Mouse (Mus musculus): ENCODE measurements around the gene Abcg4. TPM values are rescaled to one million over a fixed set of nuclear protein-coding genes. Genes with fewer than 3 reads are reported as not detected.
"Not testable (repeated sequence)": the region's sequence is repeated elsewhere in the genome, so short reads cannot be mapped to it uniquely, and the experiment has no call there.

Gene Abcg4
- total RNA-seq, 2 experiments from 2014 or later, result 1.0 to 1.5 TPM

DNA sequence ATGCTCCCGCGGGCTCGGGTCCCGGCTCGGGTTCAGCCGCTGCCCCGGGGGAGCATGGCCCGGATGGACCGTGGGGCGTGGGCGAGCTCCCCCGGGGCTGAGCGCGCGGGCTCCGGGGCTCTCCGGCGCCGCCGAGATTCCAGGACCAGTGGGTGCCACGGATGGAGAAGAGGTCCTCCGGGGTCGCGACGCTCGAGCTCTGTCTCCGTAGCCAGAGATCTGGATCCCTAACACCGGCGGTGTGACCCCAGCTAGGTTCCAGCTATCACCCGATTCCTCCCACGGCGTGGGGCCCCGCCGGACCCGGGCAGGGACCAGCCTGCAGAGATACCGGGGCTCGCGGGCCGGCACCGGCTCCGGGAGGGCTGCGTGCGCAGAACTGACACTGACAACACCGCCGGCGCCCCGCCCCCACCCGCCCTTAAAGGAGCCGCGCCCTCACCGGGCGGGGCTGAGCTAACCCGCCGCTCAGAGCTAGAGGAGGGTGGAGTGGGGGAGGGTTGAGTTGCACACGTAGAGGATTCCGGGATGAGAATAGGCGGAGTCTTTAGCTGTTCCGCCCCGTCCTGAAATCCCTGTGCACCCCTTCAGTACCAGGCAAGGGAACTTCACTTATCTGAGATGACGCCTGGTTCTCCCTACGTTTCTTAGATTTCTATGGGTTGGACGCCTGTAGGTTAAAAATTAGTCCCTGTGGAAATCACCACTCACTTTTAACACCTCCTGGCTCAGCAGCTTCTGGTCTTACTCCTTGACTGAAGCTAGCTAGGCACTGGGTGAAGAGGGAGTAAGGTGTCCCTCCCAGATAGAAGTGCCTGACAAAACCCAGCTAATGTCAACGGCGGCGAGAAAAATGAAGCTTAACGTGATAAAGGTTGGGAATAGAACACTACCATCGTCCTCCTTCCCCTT lies 31.7 kb upstream of the Abcg4 start, which contains the start of gene C2cd2l:
C2cd2l (minus strand) TSS at position 399 of the 912 bp plus-strand sequence.
- DNase-seq, result peak; percentile 92 to 94
- intact Hi-C loops (cut with DNase I), result loop anchor here (2.0 kb wide), 1 partner anchor 23 kb away; no protein-coding TSS in a partner anchor

DNA sequence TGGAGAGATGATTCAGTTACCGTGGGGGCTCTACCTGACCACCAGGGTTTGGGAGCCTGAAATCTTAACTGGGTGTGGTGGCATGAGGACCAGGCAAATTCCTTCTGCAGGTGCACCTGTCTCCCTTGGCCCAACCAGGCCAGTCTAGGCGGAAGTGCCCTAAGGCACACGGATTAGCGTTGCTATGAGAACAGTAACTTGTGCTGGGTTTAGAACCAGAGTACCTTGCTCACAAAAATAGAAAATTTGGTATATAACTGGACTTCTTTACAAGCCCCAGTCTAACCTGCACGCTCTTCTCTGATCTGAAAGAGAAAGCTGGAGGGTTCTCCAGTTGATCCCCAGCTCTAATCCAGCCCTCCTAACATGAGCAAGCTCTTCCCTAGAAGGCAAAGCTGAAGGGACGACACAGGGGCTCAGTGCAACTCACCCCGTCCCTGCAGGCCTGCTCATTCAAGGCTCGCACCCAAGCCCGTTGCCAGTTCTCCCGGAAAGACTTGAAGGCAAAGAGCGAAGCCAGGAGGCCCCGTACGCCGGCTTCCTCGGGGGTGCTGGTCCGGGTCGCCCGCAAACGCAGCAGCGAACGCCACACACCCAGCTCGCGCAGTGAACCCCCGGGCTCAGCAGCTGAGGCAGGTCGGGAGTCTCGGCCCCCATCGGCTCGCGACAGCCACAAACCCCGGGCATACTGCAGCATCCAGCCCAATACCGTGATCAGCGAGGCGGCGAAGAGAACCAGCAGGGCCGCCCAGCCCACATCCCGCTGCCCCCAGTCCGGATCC lies 30.9 kb upstream of the Abcg4 start:
- peak in 1 of 2 experiments; percentile 39 for DNase-seq
- intact Hi-C loops (cut with DNase I), result no loop called here

DNA sequence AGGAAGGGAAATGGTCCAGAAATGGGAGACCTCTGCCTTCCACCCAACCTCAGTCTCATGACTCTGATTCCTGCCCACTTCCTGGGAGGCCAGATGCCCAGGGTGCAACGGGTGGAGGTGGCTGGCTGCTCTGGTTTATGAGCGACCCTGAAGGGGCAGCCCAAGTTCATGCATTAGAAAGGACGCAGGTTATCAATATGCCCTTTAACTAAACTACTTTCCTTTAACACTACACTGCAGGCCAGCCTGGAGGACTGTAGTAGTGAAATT lies 30.3 kb upstream of the Abcg4 start:
- intact Hi-C loops (cut with DNase I), result no loop called here
- DNase-seq, result no peak

DNA sequence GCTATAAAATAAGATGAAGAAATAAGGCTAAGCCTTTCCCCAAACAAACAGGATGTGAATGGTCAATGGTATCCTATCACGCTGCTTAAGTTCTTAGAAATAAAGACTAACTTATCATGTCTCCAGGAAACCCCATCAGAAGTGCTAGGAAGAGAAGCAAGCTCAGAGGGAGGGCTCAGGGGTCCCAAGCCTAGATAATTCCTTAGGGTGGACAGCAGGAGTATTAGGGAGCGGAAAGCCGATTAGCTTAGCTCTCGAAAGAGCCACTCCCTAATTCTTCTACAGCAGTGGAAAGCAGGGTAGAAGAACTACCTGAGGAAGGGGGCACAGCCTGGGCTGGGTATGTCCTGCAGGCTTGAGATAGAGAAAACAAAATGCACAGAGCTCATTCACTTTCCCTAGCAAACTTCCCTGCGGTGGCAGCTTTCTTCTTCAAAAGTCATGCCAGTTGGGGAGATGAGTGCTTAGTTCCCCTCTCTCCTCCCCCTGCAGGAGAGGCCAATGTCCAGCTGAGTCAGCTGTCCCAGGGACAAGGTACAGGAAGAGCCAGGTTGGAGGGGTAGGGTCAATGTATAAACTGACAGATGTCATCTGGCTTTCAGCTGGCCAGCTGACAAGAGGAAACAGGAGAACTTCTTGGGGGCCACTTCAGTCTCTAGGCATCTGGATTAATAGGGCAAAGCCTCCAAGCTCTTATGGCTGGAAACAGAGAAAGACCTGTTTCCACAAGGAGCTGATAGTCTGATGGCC lies 29.8 kb upstream of the Abcg4 start:
- no peak for DNase-seq
- intact Hi-C loops (cut with DNase I), result no loop called here

DNA sequence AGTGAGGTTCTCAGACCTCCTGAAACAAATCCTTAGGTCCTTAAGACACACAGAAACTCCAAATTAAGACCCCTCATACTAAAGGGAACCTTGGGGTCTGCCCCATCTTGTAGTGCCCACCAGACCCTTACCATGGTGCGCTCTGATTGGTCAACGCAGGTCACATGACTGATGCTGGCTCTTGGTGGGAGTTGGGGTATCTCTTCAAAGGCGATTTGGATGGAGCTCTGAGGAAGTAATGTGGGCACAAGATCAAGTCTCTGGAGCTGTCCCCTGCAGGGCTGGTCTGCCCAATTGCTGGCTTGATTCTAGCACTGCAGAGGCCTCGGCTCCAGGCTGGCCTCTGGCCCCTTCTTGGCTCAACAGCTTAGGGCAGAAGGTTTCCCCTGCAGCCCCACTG lies 29.0 kb upstream of the Abcg4 start:
- no peak for DNase-seq
- intact Hi-C loops (cut with DNase I), result no loop called here

- no peak for DNase-seq
- intact Hi-C loops (cut with DNase I), result no loop called here
Measured at GRCm38 (mm10) chr9:44314910-44315309, 26.5 kb upstream of the Abcg4 start.

DNA sequence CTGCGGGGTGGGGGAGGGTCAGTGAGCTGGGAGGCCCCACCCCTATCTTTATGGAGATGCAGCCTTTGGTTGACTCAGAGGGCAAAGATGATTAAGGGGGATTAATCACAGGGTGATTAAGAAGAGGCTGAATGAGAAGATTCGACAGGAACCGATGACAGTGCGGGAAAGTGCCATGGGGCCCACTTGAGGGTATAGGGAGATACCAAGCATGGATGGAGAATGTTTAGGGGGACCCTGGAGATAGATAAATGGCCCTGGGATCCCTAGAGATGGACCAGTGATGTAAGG lies 25.8 kb upstream of the Abcg4 start:
- intact Hi-C loops (cut with DNase I), result no loop called here

GRCm38 (mm10) chr9:44313476-44314256 lies 25.3 kb upstream of the Abcg4 start:
- DNase-seq, result no peak
- intact Hi-C loops (cut with DNase I), result no loop called here

More for the DNA sequence above, 25.8 kb upstream of the Abcg4 start:
- no peak for DNase-seq

- intact Hi-C loops (cut with DNase I), result no loop called here
- DNase-seq, result peak; percentile 43 to 52
Measured at GRCm38 (mm10) chr9:44311136-44312134, 23.0 kb upstream of the Abcg4 start.

DNA sequence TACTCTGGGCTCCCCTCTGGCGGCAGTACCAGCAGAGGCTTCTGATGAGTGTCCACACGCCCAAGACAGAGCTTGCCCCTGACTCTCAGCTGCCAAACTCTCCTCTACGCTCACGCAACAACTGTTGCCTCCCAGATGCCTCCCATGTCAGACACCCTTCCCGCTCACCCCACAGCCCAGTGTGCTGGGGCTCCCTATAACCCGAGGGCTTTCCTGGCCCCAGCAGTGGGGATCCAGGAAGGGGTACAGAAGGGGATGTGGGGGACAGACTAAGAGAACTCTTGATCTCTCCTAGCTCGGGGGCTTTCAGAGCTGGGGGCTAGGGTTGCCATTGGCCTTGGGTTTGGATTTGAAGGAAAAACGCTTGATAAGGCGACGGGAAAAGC lies 22.3 kb upstream of the Abcg4 start:
- DNase-seq, result no peak
- intact Hi-C loops (cut with DNase I), result no loop called here

DNA sequence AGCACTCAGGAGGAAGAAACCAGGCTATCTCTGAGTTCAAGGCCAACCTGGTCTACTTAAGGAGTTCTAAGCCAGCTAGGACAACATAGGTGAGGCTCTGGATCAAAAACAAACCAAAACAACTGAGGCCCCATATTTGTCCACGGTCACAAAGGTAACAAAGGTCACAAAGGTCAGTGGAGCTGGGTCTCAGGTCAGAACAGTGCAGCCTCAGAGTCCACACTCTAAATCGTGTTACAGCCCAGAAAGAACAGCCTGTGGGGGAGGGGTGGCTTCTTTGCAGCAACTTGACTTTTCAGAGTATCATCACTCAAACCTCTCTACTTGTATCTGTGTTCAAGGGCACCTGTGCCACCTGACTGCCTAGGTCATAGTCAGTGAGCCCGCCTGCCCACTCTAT lies 21.3 kb upstream of the Abcg4 start:
- intact Hi-C loops (cut with DNase I), result no loop called here
- no peak for DNase-seq

GRCm38 (mm10) chr9:44307248-44307647 lies 18.8 kb upstream of the Abcg4 start:
- DNase-seq, result no peak
- intact Hi-C loops (cut with DNase I), result no loop called here

GRCm38 (mm10) chr9:44306532-44306931 lies 18.1 kb upstream of the Abcg4 start:
- no peak for DNase-seq
- intact Hi-C loops (cut with DNase I), result no loop called here

DNA sequence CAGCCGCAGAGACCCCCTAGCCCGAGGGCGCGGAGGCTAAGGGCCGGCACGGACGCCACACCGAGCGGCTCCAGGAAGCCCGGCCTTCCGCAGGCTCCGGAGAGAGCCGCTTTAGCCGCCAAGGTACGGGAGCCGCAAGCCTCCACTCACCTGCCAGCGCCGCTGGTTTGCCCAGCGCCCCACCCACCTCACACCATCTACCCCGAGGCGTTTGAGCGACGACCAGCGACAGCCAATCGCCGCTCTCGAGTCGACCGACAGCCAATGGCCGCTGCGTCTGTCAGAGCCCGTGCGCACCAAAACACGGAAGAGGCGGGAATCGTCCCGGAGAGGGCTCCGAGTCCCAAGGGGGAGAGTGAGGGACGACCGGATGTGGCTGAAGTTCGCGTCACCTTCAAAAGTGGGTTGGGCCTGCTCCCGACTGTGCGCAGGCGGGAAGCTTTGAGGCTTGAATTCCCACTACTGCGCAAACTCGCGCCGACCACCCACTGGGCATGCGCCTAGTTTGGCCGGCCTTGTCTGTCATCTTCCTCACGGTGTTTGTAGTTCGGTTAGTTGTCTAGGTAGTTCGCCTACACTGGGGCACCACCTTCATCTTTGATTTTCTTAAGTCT lies 17.2 kb upstream of the Abcg4 start, which contains the start of gene Hinfp:
Hinfp (minus strand) TSS at position 206 of the 614 bp plus-strand sequence.
- intact Hi-C loops (cut with DNase I), result no loop called here
- DNase-seq, result peak; percentile 99

DNA sequence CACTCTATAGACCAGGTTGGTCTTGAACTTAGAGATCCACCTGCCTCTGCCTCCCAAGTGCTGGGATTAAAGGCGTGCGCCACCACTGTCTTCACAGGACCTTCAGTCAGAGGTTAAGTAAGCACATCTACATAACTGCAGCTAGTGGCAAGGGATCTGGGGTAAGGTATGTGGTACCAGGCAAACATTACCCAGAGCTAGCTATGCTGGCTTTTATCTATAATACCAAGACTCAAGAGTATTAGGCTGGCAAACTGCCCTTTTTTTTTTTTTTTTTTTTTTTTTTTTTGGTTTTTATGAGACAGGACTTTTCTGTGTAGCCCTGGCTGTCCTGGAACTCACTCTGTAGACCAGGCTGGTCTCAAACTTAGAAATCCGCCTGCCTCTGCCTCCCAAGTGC lies 11.6 kb upstream of the Abcg4 start:
- intact Hi-C loops (cut with DNase I); DNase-seq: not testable (repeated sequence)

GRCm38 (mm10) chr9:44292490-44292889 lies 4.1 kb upstream of the Abcg4 start:
- peak; percentile 44 to 45 for DNase-seq
- intact Hi-C loops (cut with DNase I), result loop anchor here (5.0 kb wide), 3 partner anchors 50 to 100 kb away; partner anchors contain the start of gene Hmbs

DNA sequence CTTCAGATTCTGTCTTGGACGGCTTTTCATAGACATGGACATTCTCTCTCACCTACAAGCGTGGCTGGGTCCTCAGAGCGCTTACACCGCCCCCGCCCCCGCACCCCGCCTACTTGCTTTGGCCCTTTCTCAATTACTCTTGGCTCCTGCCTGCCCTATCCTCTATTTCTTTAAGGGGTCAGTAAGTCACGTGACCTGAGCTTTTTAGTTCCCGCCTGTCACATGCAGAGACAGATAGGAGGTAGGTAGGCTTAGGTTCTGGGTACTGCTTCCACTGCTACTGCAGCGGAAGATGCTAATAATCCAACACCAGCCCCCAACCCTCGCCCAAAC lies 510 bp upstream of the Abcg4 start:
- intact Hi-C loops (cut with DNase I), result no loop called here
- DNase-seq, result no peak

DNA sequence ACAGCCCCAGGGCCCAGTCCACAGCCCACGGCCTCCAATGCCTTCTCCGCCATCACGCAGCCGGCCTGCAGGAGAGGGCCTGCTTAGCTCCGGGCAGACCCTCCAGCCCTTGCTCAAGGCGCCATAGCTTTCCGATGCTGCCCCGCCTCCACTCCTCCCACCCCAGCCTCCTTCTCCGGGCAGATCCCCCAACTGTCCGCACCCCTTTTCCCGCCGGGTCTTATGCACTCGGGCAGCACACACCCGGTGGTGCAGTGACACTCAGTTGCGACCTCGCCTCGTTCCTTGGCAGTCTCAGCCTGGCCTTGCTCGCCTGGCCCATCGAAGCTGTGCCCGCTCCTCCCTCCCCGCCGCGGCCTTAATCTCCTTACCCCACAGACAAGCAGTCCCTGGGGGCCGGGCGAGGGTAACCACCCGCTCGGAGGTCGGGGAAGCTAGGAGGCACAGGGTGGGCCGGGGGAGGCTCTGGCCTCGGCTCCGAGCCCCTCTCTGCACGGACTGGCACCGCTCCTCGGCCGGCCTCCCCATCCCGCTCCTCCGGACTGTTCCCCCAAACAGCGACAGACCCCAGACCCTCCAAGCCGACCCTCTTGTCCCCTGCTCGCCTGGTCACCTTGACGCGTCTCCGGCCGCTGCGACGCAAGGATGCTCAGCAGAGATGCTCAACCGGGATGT lies 877 bp downstream of the Abcg4 start:
- intact Hi-C loops (cut with DNase I), result no loop called here
- DNase-seq, result no peak
